Mouse (Mus musculus) Patski (cell line): Measurements from ENCODE around the gene Tuba1c. TPM values are rescaled to one million over a fixed set of nuclear protein-coding genes. Genes with fewer than 3 reads are reported as not detected.

Source experiments
- ATAC-seq: fragments of 100-300 bp; one replicate; pipeline ENCODE4 v1.8.0; 2021
- CTCF ChIA-PET: fragments of 350-600 bp; sonication (Branson Sonifier 250); formaldehyde crosslinking; loops from one replicate; lab custom pipeline; 2022; ENCODE audit warnings: inconsistent platforms; lab: Charles Lee
- POLR2A ChIA-PET: fragments of 350-600 bp; sonication (Branson Sonifier 250); formaldehyde crosslinking; loops from one replicate; lab custom pipeline; 2022; ENCODE audit warnings: antibody characterized with exemption, inconsistent platforms; lab: Charles Lee
- DNase-seq: peaks from one replicate; pipeline ENCODE4 v3.0.0-alpha.2; 2011; ENCODE audit warnings: low read depth, low spot score
- H3K27me3 ChIP-seq: fragments of 371-371 bp; one replicate; pipeline ENCODE4 v1.5.1; 2021
- CTCF ChIP-seq: fragments of 100-300 bp; IDR thresholded peaks from one replicate; pipeline ENCODE4 v1.5.1; 2021
- in situ Hi-C: fragments of 300-500 bp; cut with MboI; formaldehyde crosslinking; loops from 3 replicates; pipeline ENCODE4 v1.11.1; 2018; ENCODE audit warnings: low pct_unique_long_range_greater_than_20kb, mixed read lengths
- polyA plus RNA-seq: library from polyadenylated mRNA; unstranded; gene quantifications from one replicate; pipeline ENCODE4 v1.2.3, GENCODE M21; 2021

Tuba1c gene
- polyA plus RNA-seq, 1 experiment from 2014 or later, result 210 TPM

DNA sequence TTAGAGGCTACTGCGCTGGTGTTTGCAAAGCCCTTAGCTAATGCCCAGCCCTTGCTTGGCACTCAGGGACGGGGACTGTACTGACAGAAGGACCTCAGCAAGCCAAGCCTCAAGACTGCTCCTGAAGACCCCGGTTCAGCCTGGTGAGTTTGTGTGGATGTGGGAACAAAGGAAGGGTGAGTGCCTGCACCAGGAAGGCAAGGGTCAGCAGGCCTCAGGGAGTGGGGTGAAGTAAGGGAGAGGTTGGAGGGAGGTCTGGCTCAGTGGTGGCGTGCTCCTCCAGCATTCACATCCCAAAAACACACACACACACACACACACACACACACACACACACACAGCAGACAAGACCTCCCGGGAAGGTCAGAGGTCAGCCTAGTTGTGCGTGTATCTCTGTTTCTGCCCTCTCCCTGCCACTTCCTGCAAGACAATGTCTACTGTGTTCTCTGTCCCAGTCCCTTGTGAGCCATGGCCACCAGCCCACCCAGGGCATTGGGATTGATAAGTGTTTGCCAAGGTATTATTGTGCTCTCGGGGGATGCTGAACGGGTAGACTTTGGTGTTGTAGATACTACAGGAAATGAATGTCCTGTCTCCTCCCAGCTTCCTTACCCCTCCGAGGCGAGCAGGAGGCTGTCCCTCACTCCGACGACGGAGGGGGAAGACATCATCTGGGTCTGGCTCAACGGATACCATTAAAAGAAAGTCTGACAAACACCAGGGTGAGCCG lies 48.7 kb downstream of the Tuba1c start:
- ChIA-PET CTCF (interaction anchor here (1.1 kb wide), 1 partner anchor 10 kb away, joined by 3 read pairs; no protein-coding TSS in a partner anchor), POLR2A (no interaction called here)
- TF ChIP-seq CTCF, result no peak
- DNase-seq, result no peak
- H3K27me3 ChIP-seq, result no peaks in the 10 kb centered on the region
- in situ Hi-C loops, result no loop called here
- ATAC-seq, result no peak

DNA sequence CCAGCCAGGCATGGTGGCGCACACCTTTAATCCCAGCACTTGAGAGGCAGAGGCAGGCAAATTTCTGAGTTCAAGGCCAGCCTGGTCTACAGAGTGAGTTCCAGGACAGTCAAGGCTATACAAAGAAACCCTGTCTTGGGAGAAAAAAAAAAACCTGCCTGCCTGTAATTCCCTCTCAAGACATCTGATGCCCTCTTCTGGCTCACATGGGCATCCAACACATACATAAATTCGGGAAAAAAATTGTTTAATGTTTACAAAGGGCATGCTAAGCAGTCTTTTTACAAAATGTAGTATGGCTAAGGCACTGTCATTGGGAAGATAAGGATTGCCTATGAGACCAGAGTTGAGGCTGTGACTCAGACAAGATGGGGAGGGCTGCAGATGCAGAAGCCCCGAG lies 50.1 kb downstream of the Tuba1c start:
- H3K27me3 ChIP-seq, result no peaks in the 10 kb centered on the region
- CTCF ChIA-PET, result interaction anchor here (0.9 to 1.3 kb wide), 3 partner anchors 9 to 54 kb away, joined by 3 to 4 read pairs (median 4); no protein-coding TSS in a partner anchor
- no peak for ATAC-seq
- no peak for DNase-seq
- POLR2A ChIA-PET, result no interaction called here
- in situ Hi-C loops, result no loop called here
- TF ChIP-seq CTCF, result no peak

DNA sequence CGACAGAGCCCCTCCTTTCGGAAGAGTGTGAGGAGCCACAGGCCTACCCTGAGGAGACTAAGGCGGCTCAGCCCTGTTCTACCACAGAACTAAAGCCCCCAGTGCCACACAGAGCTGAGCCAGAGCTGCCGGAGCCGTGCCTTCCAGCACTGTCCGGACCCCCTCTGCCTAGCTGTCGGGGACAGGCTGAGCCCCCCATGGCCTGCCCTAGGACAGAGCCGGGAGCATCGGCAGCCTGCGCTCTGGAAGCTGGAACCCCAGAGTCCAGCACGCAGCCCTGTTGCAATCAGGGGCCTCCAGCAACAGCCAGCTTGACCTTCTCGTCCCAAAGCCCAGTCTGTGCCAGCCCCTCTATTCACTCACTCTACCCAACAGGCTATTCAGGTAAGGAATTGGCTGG lies 52.6 kb downstream of the Tuba1c start:
- CTCF ChIA-PET, result interaction anchor here (0.6 to 2.0 kb wide), 3 partner anchors 27 to 57 kb away, joined by 3 to 7 read pairs (median 3); no protein-coding TSS in a partner anchor

DNA sequence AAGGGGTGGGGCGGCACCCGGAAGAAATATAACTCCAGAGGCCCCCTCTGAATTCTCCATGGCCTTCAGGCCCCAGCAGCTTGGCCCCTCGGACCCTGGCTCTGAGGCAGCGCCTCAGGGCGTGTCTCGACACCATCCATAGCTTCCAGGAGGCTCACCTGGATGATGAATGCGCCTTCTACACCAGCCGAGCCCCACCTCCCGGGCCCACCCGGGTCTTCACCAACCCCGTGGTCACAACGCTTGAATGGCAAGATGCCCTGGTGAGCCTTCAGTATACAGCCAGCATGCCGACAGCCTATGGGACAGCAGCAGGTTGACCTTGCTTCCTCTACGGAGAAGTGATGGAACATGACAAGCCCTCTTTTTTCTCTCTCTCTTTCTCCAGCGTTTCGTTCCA lies 53.1 kb downstream of the Tuba1c start:
- ATAC-seq (no peak), DNase-seq (no peak)
- no peak for TF ChIP-seq CTCF
- in situ Hi-C loops, result no loop called here
- ChIA-PET POLR2A (no interaction called here), CTCF (interaction anchor here (1.0 to 2.0 kb wide), 3 partner anchors 14 to 58 kb away, joined by 3 to 7 read pairs (median 3); no protein-coding TSS in a partner anchor)
- H3K27me3 ChIP-seq, result no peaks in the 10 kb centered on the region

More for the DNA sequence above, 52.6 kb downstream of the Tuba1c start:
- POLR2A ChIA-PET, result interaction anchor here (0.6 to 1.2 kb wide), 2 partner anchors 18 to 37 kb away, joined by 3 read pairs; no protein-coding TSS in a partner anchor
- no peak for DNase-seq
- in situ Hi-C loops, result no loop called here
- H3K27me3 ChIP-seq, result no peaks in the 10 kb centered on the region
- no peak for ATAC-seq
- no peak for TF ChIP-seq CTCF

DNA sequence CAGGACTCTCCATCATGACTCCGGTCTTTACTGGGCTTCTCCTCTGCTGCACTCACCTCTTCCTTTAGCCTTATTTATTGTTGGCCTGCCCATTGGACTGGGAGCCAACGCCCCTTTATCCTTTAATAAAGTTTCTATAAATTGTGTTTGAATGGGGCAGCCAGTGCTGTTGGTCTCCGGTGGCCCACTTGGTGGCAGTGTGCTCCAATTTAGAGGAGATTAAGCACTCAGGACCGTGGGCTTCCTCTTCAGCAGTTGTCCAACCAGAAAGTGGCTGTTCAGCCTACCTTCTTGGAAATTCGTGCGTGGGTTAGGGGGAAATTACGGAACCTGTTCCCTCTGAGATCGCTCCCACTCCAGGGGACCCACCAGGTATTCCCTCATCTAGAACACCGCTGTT lies 53.6 kb downstream of the Tuba1c start:
- no peak for ATAC-seq
- POLR2A ChIA-PET, result no interaction called here
- no peak for TF ChIP-seq CTCF
- H3K27me3 ChIP-seq, result no peaks in the 10 kb centered on the region
- in situ Hi-C loops, result no loop called here
- CTCF ChIA-PET, result interaction anchor here (1.0 to 2.0 kb wide), 2 partner anchors 14 to 58 kb away, joined by 3 to 7 read pairs; no protein-coding TSS in a partner anchor
- DNase-seq, result no peak

DNA sequence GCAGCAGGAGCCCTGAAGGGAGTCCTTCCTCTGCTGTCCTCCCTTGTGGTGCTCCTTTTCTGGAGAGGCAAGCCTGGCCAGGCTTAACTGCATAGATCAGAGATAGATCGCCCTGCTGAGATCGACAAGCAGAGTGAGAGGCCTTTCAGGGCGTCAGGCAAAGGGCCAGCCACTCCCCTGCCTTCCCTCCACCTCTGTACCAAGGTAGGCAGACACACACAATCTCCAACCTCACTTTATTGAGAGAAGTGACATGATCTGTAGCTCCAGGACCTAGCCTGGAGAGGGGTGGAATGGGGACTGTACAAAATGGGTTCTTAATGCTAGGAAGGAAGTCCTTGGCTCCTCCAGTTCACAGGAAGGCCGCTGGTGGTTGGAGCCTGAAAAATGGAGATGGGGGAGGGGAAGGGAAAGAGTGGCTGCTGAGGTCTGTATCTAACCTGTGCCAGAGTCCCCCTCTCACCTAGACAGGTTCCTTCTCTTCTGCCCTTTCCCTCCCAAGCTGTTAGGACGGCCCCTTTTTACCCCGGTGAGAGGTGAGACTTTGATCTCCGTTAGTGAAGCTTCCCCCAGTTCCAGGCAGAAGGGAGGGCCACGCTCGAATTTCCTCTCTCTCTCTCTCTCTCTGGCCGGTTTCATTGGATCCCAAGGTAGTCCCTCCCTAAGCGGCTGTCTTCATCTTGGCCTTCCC lies 54.3 kb downstream of the Tuba1c start:
- H3K27me3 ChIP-seq, result no peaks in the 10 kb centered on the region
- ChIA-PET POLR2A (interaction anchor here (0.6 kb wide), 1 partner anchor 52 kb away, joined by 3 read pairs; no protein-coding TSS in a partner anchor), CTCF (interaction anchor here (1.0 to 2.4 kb wide), 3 partner anchors 10 to 59 kb away, joined by 3 to 7 read pairs (median 6); partner anchors contain the start of gene Troap)
- no peak for TF ChIP-seq CTCF
- ATAC-seq, result no peak
- in situ Hi-C loops, result no loop called here
- no peak for DNase-seq

DNA sequence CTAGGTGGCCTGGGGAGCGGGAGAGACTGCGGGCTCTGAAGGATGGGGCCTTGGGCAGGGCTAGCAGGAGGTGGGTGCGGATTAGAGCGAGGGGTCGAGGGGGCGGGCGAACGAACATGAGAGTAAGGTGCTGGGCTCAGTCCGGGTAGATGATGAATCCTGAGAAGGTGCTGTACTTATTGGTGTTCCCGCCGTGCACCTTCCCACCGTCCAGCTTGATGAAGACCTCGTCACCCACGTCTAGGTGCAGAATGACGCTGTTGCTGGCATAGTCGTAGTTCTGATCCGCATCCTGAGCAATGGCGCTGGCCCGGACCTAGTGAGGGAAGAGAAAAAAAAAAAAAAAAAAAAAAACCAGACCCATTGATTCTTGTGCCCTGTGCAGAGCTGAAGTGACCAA lies 54.9 kb downstream of the Tuba1c start:
- in situ Hi-C loops, result no loop called here
- no peak for ATAC-seq
- no peak for TF ChIP-seq CTCF
- POLR2A ChIA-PET, result interaction anchor here (0.6 to 0.9 kb wide), 2 partner anchors 30 to 53 kb away, joined by 3 read pairs; no protein-coding TSS in a partner anchor
- CTCF ChIA-PET, result interaction anchor here (2.4 kb wide), 1 partner anchor 10 kb away, joined by 6 read pairs; the partner anchor contains the start of gene Troap
- no peaks in the 10 kb centered on the region for H3K27me3 ChIP-seq
- DNase-seq, result no peak

DNA sequence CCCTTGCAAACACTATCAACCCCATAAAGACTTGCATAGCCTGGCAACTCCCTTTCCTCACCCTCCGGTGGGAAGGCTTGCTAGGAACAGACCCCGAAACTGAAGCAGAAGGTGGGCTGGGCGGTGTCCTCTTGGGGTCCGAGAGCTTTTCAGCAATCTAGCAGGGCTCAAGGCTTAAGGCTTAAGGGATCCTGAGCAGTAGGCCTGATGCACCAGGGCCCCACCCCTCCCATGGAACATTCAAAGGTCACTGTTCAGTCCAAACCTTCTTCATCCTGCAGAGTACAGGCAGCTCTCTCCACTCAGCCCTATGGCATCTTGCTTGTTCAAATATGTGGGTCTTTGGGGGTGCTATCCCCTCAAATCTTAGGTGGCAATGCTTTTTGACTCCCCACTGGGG lies 56.3 kb downstream of the Tuba1c start:
- no peak for TF ChIP-seq CTCF
- in situ Hi-C loops, result no loop called here
- DNase-seq, result no peak
- CTCF ChIA-PET, result interaction anchor here (0.8 to 2.4 kb wide), 5 partner anchors 10 to 62 kb away, joined by 3 to 6 read pairs (median 4); partner anchors contain the start of gene Troap
- POLR2A ChIA-PET, result no interaction called here
- ATAC-seq, result no peak
- H3K27me3 ChIP-seq, result no peaks in the 10 kb centered on the region

DNA sequence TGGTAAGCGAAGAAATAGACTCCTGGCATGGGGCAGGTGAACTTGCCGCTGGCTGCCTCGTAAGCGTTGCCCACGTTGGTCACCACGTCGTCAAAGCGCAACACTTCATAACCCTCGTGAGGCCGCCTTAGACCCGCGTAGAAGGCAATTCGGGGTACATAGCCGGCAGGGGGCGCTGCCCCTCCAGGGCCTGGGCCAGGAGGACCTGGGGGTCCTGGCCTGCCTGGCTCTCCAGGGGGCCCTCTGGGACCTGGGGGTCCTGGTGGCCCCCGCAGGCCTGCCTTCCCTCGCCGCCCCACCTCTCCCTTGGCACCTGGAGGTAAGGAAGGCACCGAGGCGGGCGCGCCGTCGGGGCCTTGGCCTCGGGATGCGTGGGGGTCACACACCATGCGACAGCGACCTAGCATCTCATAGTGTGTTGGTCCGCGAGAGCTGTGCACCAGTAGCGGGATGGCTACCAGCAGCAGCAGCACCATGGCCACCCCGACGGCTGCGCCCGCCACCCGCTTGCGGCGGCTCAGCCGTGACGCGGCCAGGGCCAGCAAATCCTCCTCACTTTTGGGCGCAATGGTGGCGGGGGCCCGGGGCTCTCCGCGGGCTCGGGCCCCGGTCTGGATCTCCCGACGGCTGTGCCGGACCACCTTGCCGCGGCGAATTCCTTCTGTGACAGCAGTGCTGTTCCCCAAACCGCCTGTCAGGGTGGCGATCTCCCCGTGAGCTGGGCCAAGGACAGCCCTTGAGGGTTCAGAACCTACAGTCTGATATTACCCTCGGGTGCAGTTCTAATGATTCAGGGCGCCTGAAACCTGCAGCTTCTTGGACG lies 57.8 kb downstream of the Tuba1c start, which contains the start of gene C1ql4:
Gene C1ql4 (minus strand): TSS at position 565 of the 823 bp plus-strand sequence.
- ATAC-seq (no peak), DNase-seq (no peak)
- ChIA-PET CTCF (interaction anchor here (0.7 to 3.2 kb wide), 9 partner anchors 11 to 63 kb away, joined by 3 to 10 read pairs (median 4); no protein-coding TSS in a partner anchor), POLR2A (interaction anchor here (1.2 kb wide), 1 partner anchor 13 kb away, joined by 3 read pairs; the partner anchor contains the start of gene Troap)
- in situ Hi-C loops, result no loop called here
- no peaks in the 10 kb centered on the region for H3K27me3 ChIP-seq
- TF ChIP-seq CTCF, result no peak

Other genes starting within 250 kb of the Tuba1c start
- not detected for gene Wnt1, start 240.0 kb upstream of the Tuba1c start, polyA plus RNA-seq
- gene Ddn, start 220.4 kb upstream of the Tuba1c start, polyA plus RNA-seq, result not detected
- 89.5 TPM for gene Prkag1, start 198.4 kb upstream of the Tuba1c start, polyA plus RNA-seq
- gene Kmt2d, start 158.7 kb upstream of the Tuba1c start, polyA plus RNA-seq, result 29.6 TPM
- 17.0 TPM for gene Rhebl1, start 135.4 kb upstream of the Tuba1c start, polyA plus RNA-seq
- not detected for gene Dhh, start 131.4 kb upstream of the Tuba1c start, polyA plus RNA-seq
- 26.9 TPM for gene Lmbr1l, start 111.7 kb upstream of the Tuba1c start, polyA plus RNA-seq
- gene Tuba1b, start 95.3 kb upstream of the Tuba1c start, polyA plus RNA-seq, result 921 TPM
- not detected for gene Gm49450, start 76.3 kb upstream of the Tuba1c start, polyA plus RNA-seq
- 414 TPM for gene Tuba1a, start 76.2 kb upstream of the Tuba1c start, polyA plus RNA-seq
- gene Prph, start 25.3 kb downstream of the Tuba1c start, polyA plus RNA-seq, result 0.76 TPM
- 23.7 TPM for gene Troap, start 44.7 kb downstream of the Tuba1c start, polyA plus RNA-seq
- gene C1ql4, start 57.9 kb downstream of the Tuba1c start, polyA plus RNA-seq, result 0.24 TPM
- 1.9 TPM for gene Dnajc22, start 63.3 kb downstream of the Tuba1c start, polyA plus RNA-seq
- 43.8 TPM for gene Spats2, start 96.0 kb downstream of the Tuba1c start, polyA plus RNA-seq
- gene Kcnh3, start 195.0 kb downstream of the Tuba1c start, polyA plus RNA-seq, result 11.0 TPM
- 69.7 TPM for gene Mcrs1, start 222.1 kb downstream of the Tuba1c start, polyA plus RNA-seq